Mouse (Mus musculus) erythroblast, embryonic 14.5 days (primary cell): ENCODE results near the gene Tcam1. TPM values are rescaled to one million over a fixed set of nuclear protein-coding genes. Genes with fewer than 3 reads are reported as not detected.

ENCODE experiments used
- H3K27me3 ChIP-seq: 2 replicates; pipeline ENCODE4 v1.6.1; 2012; ENCODE audit warnings: inconsistent platforms; ENCODE audit not compliant: control insufficient read depth
- H3K36me3 ChIP-seq: 2 replicates; pipeline ENCODE4 v1.6.1; 2012; ENCODE audit warnings: mild to moderate bottlenecking, inconsistent platforms; ENCODE audit not compliant: control insufficient read depth
- H3K4me1 ChIP-seq: 2 replicates; pipeline ENCODE4 v1.6.1; 2012; ENCODE audit warnings: inconsistent platforms; ENCODE audit not compliant: control insufficient read depth
- H3K4me3 ChIP-seq: replicated peaks from 2 replicates; pipeline ENCODE3; 2012; ENCODE audit warnings: moderate library complexity, mild to moderate bottlenecking, inconsistent platforms
- H3K9me3 ChIP-seq: 2 replicates; pipeline ENCODE4 v1.6.1; 2012; ENCODE audit warnings: low read length, inconsistent platforms, mixed read lengths; ENCODE audit not compliant: control insufficient read depth
- GATA1 ChIP-seq: IDR thresholded peaks from 2 replicates; pipeline ENCODE4 v1.6.1; 2012; ENCODE audit warnings: low read length, inconsistent platforms, mixed read lengths
- TAL1 ChIP-seq: IDR thresholded peaks from 3 replicates; pipeline ENCODE4 v1.6.1; 2012; ENCODE audit warnings: low read length, inconsistent platforms, mixed read lengths
- polyA plus RNA-seq: library from polyadenylated mRNA; stranded (reverse); fragments of >175 nt; gene quantifications from 2 replicates; pipeline ENCODE4 v1.2.3, GENCODE M21; 2012

Gene Tcam1
- polyA plus RNA-seq, 1 experiment: not detected

DNA sequence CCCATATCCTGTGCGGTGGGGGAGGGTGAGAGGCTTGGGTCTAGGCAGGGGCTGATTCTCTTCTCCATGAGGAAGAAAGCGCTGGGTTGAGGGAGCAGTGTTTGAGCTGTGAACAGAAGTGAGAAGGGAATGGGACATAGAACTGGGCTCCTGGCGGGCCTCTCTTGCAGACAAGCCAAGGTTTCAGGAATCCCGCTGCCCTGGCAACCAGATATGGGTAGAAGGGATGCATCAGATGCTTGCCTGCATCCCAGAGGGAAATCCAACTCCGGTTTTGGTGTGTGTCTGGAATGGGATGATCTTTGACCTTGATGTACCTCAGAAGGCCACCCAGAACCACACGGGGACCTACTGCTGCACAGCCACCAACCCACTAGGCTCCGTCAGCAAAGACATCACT, 9.7 kb downstream of the Tcam1 start:
- H3K9me3 ChIP-seq: no peaks in the 10 kb centered on the region
- TF ChIP-seq TAL1 (no peak), GATA1 (no peak)
- H3K36me3 ChIP-seq: no peaks in the 10 kb centered on the region
- no peaks in the 10 kb centered on the region for H3K27me3 ChIP-seq
- no peak overlapping the region for H3K4me3 ChIP-seq
- no peaks in the 10 kb centered on the region for H3K4me1 ChIP-seq

DNA sequence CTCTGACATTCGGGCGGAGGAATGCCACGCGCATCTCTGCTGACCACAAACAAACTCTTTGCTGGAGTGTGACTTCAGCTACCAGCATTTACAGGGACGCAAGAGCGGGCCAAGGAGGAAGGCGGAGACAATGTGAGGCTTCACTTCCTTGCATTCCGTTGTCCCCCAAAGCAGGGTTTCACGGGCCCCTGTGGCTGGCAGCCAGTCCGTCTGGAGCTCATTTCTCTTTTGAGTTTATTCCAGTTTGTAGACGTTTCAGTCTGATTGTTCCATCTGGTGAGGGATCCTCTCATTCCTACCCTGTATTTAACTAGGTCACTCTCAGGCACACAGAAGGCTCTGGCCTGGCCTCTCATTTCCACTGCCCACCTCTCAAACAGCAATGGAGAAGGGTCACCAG, 10.5 kb downstream of the Tcam1 start:
- H3K27me3 ChIP-seq: no peaks in the 10 kb centered on the region
- no peaks in the 10 kb centered on the region for H3K4me1 ChIP-seq
- no peaks in the 10 kb centered on the region for H3K36me3 ChIP-seq
- H3K9me3 ChIP-seq: no peaks in the 10 kb centered on the region
- TF ChIP-seq GATA1 (no peak), TAL1 (no peak)
- H3K4me3 ChIP-seq: no peak overlapping the region

DNA sequence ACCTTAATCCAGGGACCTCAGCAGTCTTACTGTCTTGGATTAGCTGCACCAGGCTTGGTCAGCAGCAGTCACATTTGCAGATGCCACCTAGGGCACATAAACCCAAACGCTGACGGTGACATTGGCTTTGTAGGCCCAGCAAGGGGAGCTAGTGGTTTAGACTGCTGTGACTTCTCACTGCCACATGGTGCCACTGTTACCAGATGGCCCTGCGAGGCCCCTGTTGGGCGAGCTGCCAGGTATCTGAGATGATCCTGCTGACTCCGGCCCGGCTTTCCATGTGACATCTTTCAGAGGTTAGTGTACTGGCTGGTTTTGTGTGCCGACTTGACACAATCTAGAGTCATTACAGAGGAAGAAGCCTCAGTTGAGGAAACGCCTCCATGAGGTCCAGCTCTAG, 12.9 kb downstream of the Tcam1 start:
- Histone ChIP-seq H3K36me3 (no peaks in the 10 kb centered on the region), H3K27me3 (no peaks in the 10 kb centered on the region)

DNA sequence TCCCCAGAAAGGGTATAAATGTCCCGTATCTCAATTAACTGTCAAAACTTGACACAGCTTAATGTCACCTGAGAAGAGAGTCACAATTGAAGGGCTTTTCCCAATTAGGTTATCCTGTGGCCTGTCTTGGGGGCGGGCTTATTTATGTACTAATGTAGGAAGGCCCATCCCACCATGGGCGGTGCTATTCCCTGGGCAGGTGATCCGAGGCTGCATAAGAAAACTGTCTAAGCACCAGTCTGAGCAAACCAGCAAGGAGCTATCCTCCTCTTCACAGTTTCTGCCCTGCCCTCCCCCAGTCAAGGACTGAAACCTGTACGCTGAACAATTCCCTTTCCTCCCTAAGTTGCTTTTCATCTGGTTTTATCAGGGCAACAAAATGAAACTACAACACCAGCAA, 13.9 kb downstream of the Tcam1 start:
- H3K27me3 ChIP-seq: no peaks in the 10 kb centered on the region
- H3K9me3 ChIP-seq: peaks cover 2% of the 10 kb centered on the region; the same call in 1 of the 2 replicates
- no peak for TF ChIP-seq TAL1
- no peak for TF ChIP-seq GATA1

More for the DNA sequence above, 12.9 kb downstream of the Tcam1 start:
- H3K4me1 ChIP-seq: no peaks in the 10 kb centered on the region
- TF ChIP-seq TAL1 (no peak), GATA1 (no peak)
- H3K4me3 ChIP-seq: no peak overlapping the region
- peaks cover 2% of the 10 kb centered on the region; the same call in 1 of the 2 replicates for H3K9me3 ChIP-seq

DNA sequence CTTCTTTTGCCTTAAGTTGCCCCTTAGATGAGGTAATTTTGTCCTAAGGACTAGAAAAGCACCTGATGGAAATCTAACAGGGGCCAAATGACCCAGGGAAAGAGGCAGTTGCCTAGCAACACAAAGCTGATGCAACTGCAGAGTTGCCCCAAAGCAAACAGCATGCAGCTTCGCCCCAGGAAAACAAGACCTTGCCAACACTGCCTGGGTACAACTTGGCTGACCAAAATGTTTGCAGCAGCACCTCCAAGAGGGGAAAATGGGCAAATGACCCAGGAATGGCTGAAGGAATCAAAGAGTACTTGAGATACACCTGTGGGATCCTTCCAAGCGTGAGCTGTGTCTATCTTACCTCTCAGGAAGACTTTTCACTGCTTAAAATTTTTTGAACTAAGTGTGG, 15.4 kb downstream of the Tcam1 start:
- TF ChIP-seq TAL1: no peak
- no peak for TF ChIP-seq GATA1
- Histone ChIP-seq H3K27me3 (no peaks in the 10 kb centered on the region), H3K9me3 (peaks cover 2% of the 10 kb centered on the region; the same call in 1 of the 2 replicates), H3K4me3 (no peak overlapping the region), H3K36me3 (no peaks in the 10 kb centered on the region), H3K4me1 (no peaks in the 10 kb centered on the region)

More for the DNA sequence above, 13.9 kb downstream of the Tcam1 start:
- Histone ChIP-seq H3K36me3 (no peaks in the 10 kb centered on the region), H3K4me1 (no peaks in the 10 kb centered on the region), H3K4me3 (no peak overlapping the region)

DNA sequence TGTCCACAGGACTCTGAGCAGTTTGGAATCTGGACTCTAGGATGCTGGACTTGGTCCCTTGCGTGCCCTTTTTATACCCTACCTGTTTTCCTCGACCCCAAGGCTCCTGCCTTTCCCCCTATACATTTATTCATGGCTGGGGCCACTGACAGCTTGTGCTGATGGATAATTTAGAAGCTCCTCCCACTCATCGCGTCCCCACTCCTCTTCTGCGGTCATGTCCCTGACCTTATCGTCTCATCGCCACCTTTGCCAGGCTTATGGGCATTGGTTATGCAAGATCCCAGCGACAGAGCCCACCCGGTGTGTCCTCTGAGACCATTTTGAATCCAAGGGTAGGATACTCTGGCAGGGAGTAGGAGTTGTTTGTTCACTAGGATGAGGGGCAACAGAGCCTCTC, 25.3 kb downstream of the Tcam1 start, which contains the start of gene Gh:
Gh (minus strand) TSS at position 101 of the 400 bp plus-strand sequence.
- Histone ChIP-seq H3K36me3 (no peaks in the 10 kb centered on the region), H3K9me3 (peaks cover 4% of the 10 kb centered on the region), H3K4me1 (no peaks in the 10 kb centered on the region), H3K27me3 (no peaks in the 10 kb centered on the region), H3K4me3 (no peak within 1 kb of the TSS)
- TF ChIP-seq TAL1: no peak
- no peak for TF ChIP-seq GATA1

DNA sequence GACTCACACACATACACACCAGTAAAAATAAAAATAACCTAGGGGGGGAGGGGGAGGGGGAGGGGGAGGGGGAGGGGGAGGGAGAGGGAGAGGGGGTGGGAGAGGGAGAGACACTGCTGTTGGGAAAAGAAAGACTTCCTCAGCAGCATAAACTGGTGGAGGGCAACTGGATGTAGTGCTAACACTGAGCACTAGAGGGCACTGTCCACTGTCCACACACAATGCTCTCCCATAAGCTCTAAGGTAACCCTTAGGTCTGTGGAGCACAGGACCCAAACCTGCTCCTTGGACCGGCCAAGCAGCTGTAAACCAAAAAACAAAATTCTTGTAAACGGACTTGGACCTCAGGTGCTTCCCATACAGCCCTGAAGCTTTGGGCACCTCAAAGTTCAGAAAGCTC, 26.2 kb downstream of the Tcam1 start:
- Histone ChIP-seq H3K27me3 (no peaks in the 10 kb centered on the region), H3K36me3 (no peaks in the 10 kb centered on the region), H3K4me1 (no peaks in the 10 kb centered on the region), H3K4me3 (no peak overlapping the region), H3K9me3 (peaks cover 1% of the 10 kb centered on the region)
- no peak for TF ChIP-seq GATA1
- no peak for TF ChIP-seq TAL1

DNA sequence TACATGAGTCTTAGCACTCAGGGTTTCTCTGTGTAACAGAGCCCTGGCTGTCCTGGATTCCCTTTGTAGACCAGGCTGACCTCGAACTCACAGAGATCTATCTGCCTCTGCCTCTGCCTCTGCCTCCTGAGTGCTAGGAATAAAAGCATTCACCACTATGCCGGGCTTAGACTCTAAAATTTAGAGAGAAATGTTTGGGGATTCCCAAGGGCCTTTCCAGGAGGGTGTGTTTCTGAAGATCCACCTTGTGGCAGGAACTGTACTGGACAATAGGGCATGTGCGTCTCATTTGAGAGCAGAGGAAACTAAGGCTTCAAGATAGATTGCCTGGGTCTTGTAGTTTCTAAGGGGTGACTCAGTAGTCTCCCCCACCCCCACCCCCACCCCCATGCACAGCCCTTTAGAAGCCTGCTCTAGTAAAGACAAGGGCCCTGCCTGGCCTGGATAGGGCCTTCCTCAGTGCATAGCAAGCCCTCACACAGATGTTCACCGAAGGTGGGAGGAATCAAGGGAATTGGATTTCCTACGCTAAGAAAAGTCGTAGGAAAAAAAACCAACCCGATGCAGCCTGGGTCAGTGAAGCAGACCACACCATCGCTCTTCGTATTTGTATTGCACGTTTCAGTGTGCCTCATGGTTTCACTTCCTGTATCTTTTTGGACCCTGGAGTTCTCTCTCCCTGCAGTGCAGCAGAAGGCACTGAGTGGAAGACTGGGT, 29.0 kb downstream of the Tcam1 start:
- H3K4me1 ChIP-seq: no peaks in the 10 kb centered on the region
- H3K9me3 ChIP-seq: no peaks in the 10 kb centered on the region
- TF ChIP-seq GATA1: no peak
- TF ChIP-seq TAL1: no peak
- no peaks in the 10 kb centered on the region for H3K36me3 ChIP-seq
- H3K27me3 ChIP-seq: no peaks in the 10 kb centered on the region
- no peak overlapping the region for H3K4me3 ChIP-seq

DNA sequence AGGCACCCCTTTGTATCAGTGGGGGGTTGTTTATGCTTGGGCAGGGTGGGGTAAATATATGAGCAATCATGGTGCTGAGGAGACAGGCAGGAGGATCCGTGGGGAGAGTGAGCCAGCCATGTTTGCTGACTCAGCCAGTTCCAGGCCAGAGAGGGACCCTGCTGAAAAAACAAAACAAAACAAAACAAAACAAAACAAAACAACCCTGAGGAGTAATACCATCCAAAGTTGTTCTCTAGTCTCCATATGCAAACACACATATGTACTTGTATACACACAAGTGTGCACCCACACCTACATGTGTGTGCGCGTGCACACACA, 29.6 kb downstream of the Tcam1 start:
- H3K4me1 ChIP-seq: no peaks in the 10 kb centered on the region
- H3K27me3 ChIP-seq: no peaks in the 10 kb centered on the region
- no peak overlapping the region for H3K4me3 ChIP-seq
- no peaks in the 10 kb centered on the region for H3K36me3 ChIP-seq
- no peaks in the 10 kb centered on the region for H3K9me3 ChIP-seq
- TF ChIP-seq GATA1: no peak
- TF ChIP-seq TAL1: no peak

DNA sequence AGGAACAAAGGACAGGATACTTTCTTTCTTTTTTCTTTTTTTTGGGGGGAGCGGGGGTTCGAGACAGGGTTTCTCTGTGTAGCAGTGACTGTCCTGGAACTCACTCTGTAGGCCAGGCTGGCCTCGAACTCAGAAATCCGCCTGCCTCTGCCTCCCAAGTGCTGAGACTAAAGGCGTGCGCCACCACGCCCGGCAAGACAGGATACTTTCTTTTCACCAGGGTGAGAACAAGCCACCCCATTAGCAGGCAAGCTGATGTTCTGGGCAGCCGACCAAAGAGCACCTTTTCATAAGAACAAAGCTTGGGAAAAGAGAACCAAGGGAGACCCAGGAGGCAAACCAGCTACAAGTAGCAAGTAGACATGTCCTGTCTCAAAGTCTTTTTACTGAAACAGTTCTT, 30.3 kb downstream of the Tcam1 start:
- H3K36me3 ChIP-seq: no peaks in the 10 kb centered on the region
- no peaks in the 10 kb centered on the region for H3K9me3 ChIP-seq
- no peak overlapping the region for H3K4me3 ChIP-seq
- no peaks in the 10 kb centered on the region for H3K4me1 ChIP-seq
- no peaks in the 10 kb centered on the region for H3K27me3 ChIP-seq
- TF ChIP-seq TAL1 (no peak), GATA1 (no peak)
